Mouse (Mus musculus) neutrophil, adult 59 days (primary cell): Measurements from ENCODE around the gene Spg11. TPM values are rescaled to one million over a fixed set of nuclear protein-coding genes. Genes with fewer than 3 reads are reported as not detected.

Experiments used
- total RNA-seq, 2 experiments: library from RNA; stranded (reverse); gene quantifications; 1 replicate in 1 of 2; 2 replicates in 1 of 2; pipeline ENCODE4 v1.2.4; 2023

The Spg11 gene
- 10 to 100 TPM; 25.1 to 25.4 TPM for total RNA-seq

GRCm38 (mm10) chr2:122117961-122118958 lies at the start of gene Spg11:
TSS of gene Spg11 (minus strand) at chr2:122118386.

GRCm38 (mm10) chr2:122160680-122161079 lies 42.5 kb upstream of the Spg11 start, which contains the start of gene Trim69:
TSS of gene Trim69 (plus strand) at chr2:122160700.

GRCm38 (mm10) chr2:122147508-122148241 lies 29.5 kb upstream of the Spg11 start, which contains the start of gene B2m:
TSS of gene B2m (plus strand) at chr2:122147686.

GRCm38 (mm10) chr2:122027862-122028755 lies 90.1 kb downstream of the Spg11 start, which contains the start of gene Eif3j1:
TSS of gene Eif3j1 (plus strand) at chr2:122028546.

Other genes starting within 250 kb of the Spg11 start
- gene Ctdspl2, start 162.4 kb downstream of the Spg11 start, total RNA-seq: 10 to 100 TPM; 24.0 to 26.0 TPM
- gene Mageb3, start 162.3 kb downstream of the Spg11 start, total RNA-seq: not detected
- gene Eif3j1, start 89.8 kb downstream of the Spg11 start, total RNA-seq: 10 to 100 TPM; 19.5 to 20.9 TPM
- gene B2m, start 29.3 kb upstream of the Spg11 start, total RNA-seq: 1,000 to 10,000 TPM; 1,167 to 1,220 TPM
- under 1 TPM in 1 of 2 experiments, not detected in 1; 0.27 TPM for gene Trim69, start 42.3 kb upstream of the Spg11 start, total RNA-seq
- not detected for gene Patl2, start 67.8 kb upstream of the Spg11 start, total RNA-seq
- gene Terb2, start 67.9 kb upstream of the Spg11 start, total RNA-seq: not detected
- 10 to 100 TPM; 17.1 to 19.6 TPM for gene Sord, start 116.4 kb upstream of the Spg11 start, total RNA-seq
- not detected for gene Duox2, start 180.1 kb upstream of the Spg11 start, total RNA-seq
- not detected for gene Duoxa2, start 180.5 kb upstream of the Spg11 start, total RNA-seq
- not detected for gene Duoxa1, start 195.3 kb upstream of the Spg11 start, total RNA-seq
- not detected for gene Duox1, start 197.3 kb upstream of the Spg11 start, total RNA-seq